Mouse (Mus musculus) left cerebral cortex, adult 9 months (tissue): ENCODE data around the gene Hcfc2.
A peak's percentile ranks its signal among the peaks of the same experiment; 100 is the strongest.

Experiments used
- DNase-seq, 2 experiments: peaks; one replicate each; pipeline ENCODE4 v3.0.0; 2022; ENCODE audit warnings: low spot score in 2 of 2

Hcfc2 gene

GRCm38 (mm10) chr10:82699296-82699941 is 3.5 kb downstream of the Hcfc2 start:
- peak in 1 of 2 experiments; percentile 34 for DNase-seq

GRCm38 (mm10) chr10:82741354-82741753 is 45.4 kb downstream of the Hcfc2 start:
- DNase-seq: no peak

- DNase-seq: no peak
Observed at GRCm38 (mm10) chr10:82741876-82742275, 45.9 kb downstream of the Hcfc2 start.

GRCm38 (mm10) chr10:82742578-82742977 is 46.6 kb downstream of the Hcfc2 start:
- DNase-seq: no peak

GRCm38 (mm10) chr10:82744296-82744695 is 48.3 kb downstream of the Hcfc2 start:
- no peak for DNase-seq

GRCm38 (mm10) chr10:82745301-82745700 is 49.3 kb downstream of the Hcfc2 start:
- DNase-seq: no peak

GRCm38 (mm10) chr10:82746988-82747850 is 51.3 kb downstream of the Hcfc2 start:
- DNase-seq: no peak

GRCm38 (mm10) chr10:82750778-82751177 is 54.8 kb downstream of the Hcfc2 start:
- no peak for DNase-seq

- no peak for DNase-seq
Observed at GRCm38 (mm10) chr10:82752921-82753320, 57.0 kb downstream of the Hcfc2 start.

GRCm38 (mm10) chr10:82754642-82755041 is 58.7 kb downstream of the Hcfc2 start:
- DNase-seq: no peak

GRCm38 (mm10) chr10:82755213-82755890 is 59.4 kb downstream of the Hcfc2 start:
- no peak for DNase-seq

GRCm38 (mm10) chr10:82756466-82756865 is 60.5 kb downstream of the Hcfc2 start:
- DNase-seq: no peak

GRCm38 (mm10) chr10:82757341-82757740 is 61.4 kb downstream of the Hcfc2 start:
- no peak for DNase-seq

GRCm38 (mm10) chr10:82758368-82758767 is 62.4 kb downstream of the Hcfc2 start:
- no peak for DNase-seq

- no peak for DNase-seq
Observed at GRCm38 (mm10) chr10:82758878-82759277, 62.9 kb downstream of the Hcfc2 start.

- no peak for DNase-seq
Observed at GRCm38 (mm10) chr10:82759706-82760105, 63.7 kb downstream of the Hcfc2 start.

GRCm38 (mm10) chr10:82761037-82761811 is 65.3 kb downstream of the Hcfc2 start:
- DNase-seq: no peak

- peak in 1 of 2 experiments; percentile 40 for DNase-seq
Observed at GRCm38 (mm10) chr10:82762756-82763681, 67.1 kb downstream of the Hcfc2 start.

- peak; percentile 93 to 98 for DNase-seq
Observed at GRCm38 (mm10) chr10:82763840-82764631, 68.1 kb downstream of the Hcfc2 start, which contains the start of gene Nfyb. Gene Nfyb (minus strand): TSS chr10:82764144.

- no peak for DNase-seq
Observed at GRCm38 (mm10) chr10:82768901-82769300, 72.9 kb downstream of the Hcfc2 start.
